Mouse (Mus musculus): ENCODE measurements around the gene Gm10801.
"Not testable (repeated sequence)": the region's sequence is repeated elsewhere in the genome, so short reads cannot be mapped to it uniquely, and the experiment has no call there.

Gene Gm10801

DNA sequence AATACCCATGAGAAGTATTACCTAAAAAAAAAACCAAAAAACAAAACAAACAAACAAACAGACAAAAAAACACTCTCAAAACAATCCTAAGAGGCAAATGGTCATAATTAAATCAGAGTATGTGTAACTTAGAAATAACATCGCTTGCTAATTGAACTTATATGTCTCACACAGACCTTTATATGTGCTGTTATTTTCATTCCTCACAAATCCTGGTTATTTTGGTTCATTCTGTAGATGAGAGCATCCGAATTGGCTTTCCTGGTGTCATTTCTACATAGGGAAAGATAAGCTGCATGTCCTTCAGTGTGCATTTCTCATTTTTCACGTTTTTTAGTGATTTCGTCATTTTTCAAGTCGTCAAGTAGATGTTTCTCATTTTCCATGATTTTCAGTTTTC is at the start of gene Gm10801:
TSS of gene Gm10801 (plus strand) at position 301 of the 400 bp plus-strand sequence.
- DNase-seq (ENCODE audit: low spot score): not testable (repeated sequence)

DNA sequence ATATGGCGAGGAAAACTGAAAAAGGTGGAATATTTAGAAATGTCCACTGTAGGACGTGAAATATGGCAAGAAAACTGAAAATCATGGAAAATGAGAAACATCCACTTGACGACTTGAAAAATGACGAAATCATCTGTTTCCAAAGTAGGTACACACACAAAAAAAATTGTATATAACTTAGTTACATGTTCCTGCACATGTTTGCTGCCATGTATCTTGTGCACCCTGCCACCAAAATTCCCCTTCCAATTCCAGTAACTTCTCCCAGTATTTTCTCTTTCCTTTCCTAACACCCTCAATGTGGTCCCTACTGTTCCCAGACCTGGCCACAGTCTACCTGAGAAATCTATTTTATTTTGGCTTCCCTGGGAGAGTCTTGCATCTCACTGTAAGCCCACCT is 5.2 kb downstream of the Gm10801 start, which contains the start of gene Gm10800:
TSS of gene Gm10800 (minus strand) at position 101 of the 400 bp plus-strand sequence.
- not testable (repeated sequence) for DNase-seq (ENCODE audit: low spot score)

DNA sequence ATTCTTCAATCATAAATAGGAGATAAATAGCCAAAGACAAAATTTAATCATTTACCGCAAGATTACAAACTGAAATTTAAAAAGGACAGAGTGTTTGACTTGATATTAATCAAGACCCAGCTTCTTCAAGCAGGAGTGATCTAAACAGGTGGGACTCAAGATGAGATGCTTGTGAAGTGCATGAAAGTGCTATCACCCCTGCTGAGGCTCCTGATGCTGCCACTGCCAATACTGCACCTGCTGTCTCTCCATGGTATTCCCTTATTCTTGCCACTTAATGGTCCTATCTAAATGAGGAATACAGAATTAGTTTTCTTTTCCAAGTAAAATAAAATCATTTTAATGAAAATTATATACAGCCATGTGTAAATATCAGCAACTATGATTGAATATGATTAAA is 35.5 kb downstream of the Gm10801 start:
- DNase-seq (ENCODE audit: low spot score): no peak

Measured in c-Kit-positive CD71-positive TER-119-positive erythroid progenitor cells, embryonic 14.5 days (primary cell).